Mouse (Mus musculus): ENCODE measurements at regions not wholly inside any gene's neighbourhood (a gene's known extent, or its start where the extent isn't known, plus 50 kb on each side); places are given as distances from the start of the nearest gene placed in this dataset.

DNA sequence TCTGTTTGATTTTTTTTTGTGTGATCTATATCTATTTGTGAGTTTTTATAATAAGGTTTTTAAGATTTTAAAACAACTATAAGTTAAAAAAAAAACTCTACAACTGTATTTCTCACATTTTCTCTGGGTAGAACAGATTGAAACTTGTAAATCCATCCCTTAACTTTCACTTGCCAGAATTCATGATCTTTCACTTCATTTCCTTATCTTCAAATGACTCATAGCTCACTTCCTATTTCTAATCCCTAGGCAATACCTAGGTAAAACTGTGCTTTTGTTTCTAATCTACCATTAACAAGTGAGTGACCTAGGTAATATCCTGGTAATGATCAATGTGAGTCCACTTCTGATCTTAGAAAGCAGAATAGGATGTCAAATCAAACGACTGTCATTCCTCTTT lies 112.5 kb upstream of the Diaph2 start:
- H3K79me2 ChIP-seq (ENCODE audit: control insufficient read depth, insufficient read depth, low read length, poor library complexity): no peaks in the 10 kb centered on the region
- H3K36me3 ChIP-seq (ENCODE audit: control insufficient read depth in 1 of 2, insufficient read depth in 2 of 2, low read length in 2 of 2): no peaks in the 10 kb centered on the region; a peak in 1 of 4 replicates
- H3K27ac ChIP-seq (ENCODE audit: control insufficient read depth, low read depth, low read length): no peak overlapping the region
- DNase-seq (ENCODE audit: low read depth, low spot score): peak; percentile 45
- TF ChIP-seq JUND (IDR thresholded peaks at IDR 0.05; ENCODE audit: low read depth, low read length): peak; percentile 71
- TF ChIP-seq MYC (IDR thresholded peaks at IDR 0.05; ENCODE audit: low read depth, low read length): no peak
- TF ChIP-seq NRF1 (IDR thresholded peaks at IDR 0.05; ENCODE audit: insufficient read depth, low read depth, low read length, poor library complexity, severe bottlenecking): no peak
- TF ChIP-seq GATA1 (IDR thresholded peaks at IDR 0.05; ENCODE audit: low read depth, low read length): peak; percentile 72
- no peak for TF ChIP-seq SMC3 (IDR thresholded peaks at IDR 0.05; ENCODE audit: low read depth, low read length)
- no peak for TF ChIP-seq MEF2A (IDR thresholded peaks at IDR 0.05; ENCODE audit: extremely low read depth, insufficient replicate concordance, low read depth, low read length, poor library complexity, severe bottlenecking)
- TF ChIP-seq ZC3H11A (IDR thresholded peaks at IDR 0.05; ENCODE audit: low read depth, low read length): no peak
- peak in 1 of 2 experiments; percentile 83; a peak in 3 of 4 replicates for TF ChIP-seq EP300 (IDR thresholded peaks at IDR 0.05; ENCODE audit: low read depth in 1 of 2, low read length in 2 of 2)
- no peak for TF ChIP-seq TAL1 (IDR thresholded peaks at IDR 0.05; ENCODE audit: low read length)
- no peak for TF ChIP-seq ZMIZ1 (IDR thresholded peaks at IDR 0.05; ENCODE audit: low read depth, low read length)
- no peak for TF ChIP-seq SIN3A (IDR thresholded peaks at IDR 0.05; ENCODE audit: low read length)
- peak; percentile 67; the same call in 1 of the 2 replicates for TF ChIP-seq RCOR1 (IDR thresholded peaks at IDR 0.05; ENCODE audit: low read depth, low read length)
- no peak for TF ChIP-seq POLR2AphosphoS5 (IDR thresholded peaks at IDR 0.05; ENCODE audit: borderline replicate concordance, low read depth, low read length)
- no peak overlapping the region for H3K9ac ChIP-seq (ENCODE audit: control insufficient read depth, low read depth, low read length, poor library complexity, severe bottlenecking)
- H3K4me3 ChIP-seq (ENCODE audit: control insufficient read depth in 1 of 2, insufficient read depth in 1 of 2, low read depth in 2 of 2, low read length in 2 of 2): no peak overlapping the region
- H3K4me1 ChIP-seq (ENCODE audit: control insufficient read depth in 1 of 2, insufficient read depth in 2 of 2, low read length in 2 of 2): no peaks in the 10 kb centered on the region
- H3K27me3 ChIP-seq (ENCODE audit: control insufficient read depth in 1 of 2, insufficient read depth in 2 of 2, low read length in 2 of 2): no peaks in the 10 kb centered on the region
- no peaks in the 10 kb centered on the region for H3K9me3 ChIP-seq (replicated peaks; ENCODE audit: insufficient read depth, low read length)

DNA sequence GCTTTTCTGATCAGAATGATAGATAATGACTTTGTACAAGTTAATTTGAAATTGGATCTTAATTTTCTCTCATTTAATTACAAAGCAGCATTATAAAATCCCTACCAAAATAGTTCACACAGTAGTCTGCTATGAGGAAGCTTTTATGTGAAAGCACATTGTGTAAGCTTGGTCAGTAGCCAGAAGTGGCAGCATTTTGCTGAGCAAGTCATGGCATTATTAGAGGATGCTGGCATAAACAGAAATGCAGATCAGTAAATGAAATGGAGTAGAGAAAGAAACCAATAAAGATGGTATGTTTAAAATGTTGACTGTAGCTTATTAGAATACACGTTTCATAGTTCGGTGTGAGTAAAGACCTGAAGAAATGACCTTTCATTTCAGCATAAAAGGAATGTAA lies 104.4 kb upstream of the Diaph2 start:
- Histone ChIP-seq H3K79me2 (ENCODE audit: control insufficient read depth, insufficient read depth, low read length, poor library complexity) (no peaks in the 10 kb centered on the region), H3K27me3 (ENCODE audit: control insufficient read depth in 1 of 2, insufficient read depth in 2 of 2, low read length in 2 of 2) (no peaks in the 10 kb centered on the region), H3K27ac (ENCODE audit: control insufficient read depth, low read depth, low read length) (no peak overlapping the region), H3K9me3 (replicated peaks; ENCODE audit: insufficient read depth, low read length) (no peaks in the 10 kb centered on the region; the same call in 1 of the 2 replicates), H3K4me3 (ENCODE audit: control insufficient read depth in 1 of 2, insufficient read depth in 1 of 2, low read depth in 2 of 2, low read length in 2 of 2) (no peak overlapping the region), H3K9ac (ENCODE audit: control insufficient read depth, low read depth, low read length, poor library complexity, severe bottlenecking) (no peak overlapping the region), H3K4me1 (ENCODE audit: control insufficient read depth in 1 of 2, insufficient read depth in 2 of 2, low read length in 2 of 2) (no peaks in the 10 kb centered on the region), H3K36me3 (ENCODE audit: control insufficient read depth in 1 of 2, insufficient read depth in 2 of 2, low read length in 2 of 2) (no peaks in the 10 kb centered on the region)
- TF ChIP-seq RCOR1 (IDR thresholded peaks at IDR 0.05; ENCODE audit: low read depth, low read length) (no peak), MAFK (IDR thresholded peaks at IDR 0.05; ENCODE audit: borderline replicate concordance, low read depth, low read length) (no peak), NELFE (IDR thresholded peaks at IDR 0.05; ENCODE audit: low read depth, low read length) (no peak), CTCF (IDR thresholded peaks at IDR 0.05 in 2 of 3, conservative IDR thresholded peaks at IDR 0.05 in 1 of 3; ENCODE audit: control insufficient read depth in 1 of 3, insufficient read depth in 1 of 3, low read depth in 2 of 3, low read length in 3 of 3, poor library complexity in 1 of 3, severe bottlenecking in 1 of 3) (no peak), USF2 (IDR thresholded peaks at IDR 0.05; ENCODE audit: borderline replicate concordance in 1 of 2, insufficient read depth in 1 of 2, low read depth in 1 of 2, low read length in 2 of 2) (no peak), KAT2A (conservative IDR thresholded peaks at IDR 0.05; ENCODE audit: low read depth, low read length) (no peak), EP300 (IDR thresholded peaks at IDR 0.05; ENCODE audit: low read depth in 1 of 2, low read length in 2 of 2) (no peak)
- no peak for DNase-seq (ENCODE audit: low read depth, low spot score)

All from MEL (cell line).